Mouse (Mus musculus) adrenal gland, adult 2 months (tissue): ENCODE data around the gene Rhot1. TPM values are rescaled to one million over a fixed set of nuclear protein-coding genes. Genes with fewer than 3 reads are reported as not detected.
"Not testable (repeated sequence)": the region's sequence is repeated elsewhere in the genome, so short reads cannot be mapped to it uniquely, and the experiment has no call there.

Experiments
- DNase-seq: peaks from one replicate; pipeline ENCODE4 v3.0.0; 2021
- polyA plus RNA-seq: library from polyadenylated mRNA; depleted of rRNA; stranded (reverse); fragments of >200 nt; gene quantifications from 2 replicates; pipeline ENCODE4 v1.2.3, GENCODE M21; 2012
- total RNA-seq, 2 experiments: library from RNA; stranded (reverse); gene quantifications; 2 replicates each; pipeline ENCODE4 v1.2.3; 2021

Rhot1 gene
- total and polyA plus RNA-seq, 3 experiments: 5.4 to 80.7 (median 69.6) TPM

GRCm38 (mm10) chr11:80193827-80194226, 15.0 kb upstream of the Rhot1 start:
- DNase-seq: no peak

DNA sequence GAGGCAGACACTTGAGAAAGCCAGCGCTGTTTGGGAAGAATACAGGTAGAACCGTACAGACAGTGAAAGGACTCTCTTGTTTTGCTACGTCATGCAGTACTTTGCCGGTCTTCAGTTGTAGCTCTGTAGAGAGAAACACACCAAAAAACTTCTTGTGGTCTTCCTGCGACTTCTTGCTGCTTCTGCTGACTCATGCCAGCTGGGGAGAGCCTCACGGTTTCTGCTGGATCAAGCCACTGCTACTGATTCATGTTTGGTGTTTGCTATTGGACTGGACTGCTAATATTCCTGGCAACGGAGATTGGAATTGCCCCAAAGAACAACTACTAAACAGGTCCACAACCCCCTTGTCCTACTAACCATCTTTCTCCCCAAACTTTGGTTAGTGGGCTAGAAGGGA, 12.5 kb upstream of the Rhot1 start:
- DNase-seq: no peak

DNA sequence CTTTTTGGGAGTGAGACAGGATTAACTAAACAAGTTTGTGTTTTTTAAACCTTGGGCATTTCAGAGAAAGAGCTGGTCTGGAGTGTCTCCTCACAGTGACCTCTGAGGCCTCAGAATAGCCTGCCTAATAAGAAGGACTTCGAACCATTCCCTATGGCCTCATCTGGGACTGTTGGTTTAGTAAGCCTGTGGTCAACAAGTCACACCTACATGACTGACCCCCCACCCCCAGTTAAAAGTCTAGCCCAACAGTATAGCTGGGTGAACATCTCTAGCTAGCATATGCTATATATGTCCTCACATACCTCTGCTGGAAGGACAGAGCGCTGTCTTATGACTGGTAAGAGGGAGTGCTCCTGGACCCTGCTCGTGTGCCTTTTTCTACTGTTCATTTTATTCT, 9.5 kb upstream of the Rhot1 start:
- DNase-seq: no peak

GRCm38 (mm10) chr11:80199773-80200172, 9.0 kb upstream of the Rhot1 start:
- no peak for DNase-seq

- DNase-seq: no peak
These were observed 8.5 kb upstream of the Rhot1 start for GRCm38 (mm10) chr11:80200326-80200725.

- DNase-seq: no peak
These were observed 6.5 kb upstream of the Rhot1 start for GRCm38 (mm10) chr11:80202296-80202695.

- no peak for DNase-seq
These were observed 4.8 kb upstream of the Rhot1 start for GRCm38 (mm10) chr11:80204037-80204436.

DNA sequence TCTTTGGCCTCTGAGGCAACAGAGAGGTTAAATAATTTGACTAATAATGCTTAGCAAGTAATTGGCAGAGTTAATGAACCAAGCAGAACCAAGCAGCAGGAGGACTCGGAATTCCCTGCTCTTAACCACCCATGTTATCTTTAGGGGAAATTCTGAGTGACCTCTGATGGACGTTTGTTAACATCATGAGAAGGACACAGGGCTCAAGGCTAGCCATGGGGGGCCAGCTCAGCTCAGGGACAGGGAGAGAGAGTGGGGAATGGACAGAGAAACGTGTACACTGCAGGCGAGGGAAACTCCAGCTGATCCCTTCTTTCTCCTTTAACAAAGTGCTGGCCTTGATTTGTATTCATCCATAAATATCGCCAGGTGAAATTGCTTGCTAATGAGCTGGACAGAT, 3.9 kb upstream of the Rhot1 start:
- peak; percentile 39 for DNase-seq

DNA sequence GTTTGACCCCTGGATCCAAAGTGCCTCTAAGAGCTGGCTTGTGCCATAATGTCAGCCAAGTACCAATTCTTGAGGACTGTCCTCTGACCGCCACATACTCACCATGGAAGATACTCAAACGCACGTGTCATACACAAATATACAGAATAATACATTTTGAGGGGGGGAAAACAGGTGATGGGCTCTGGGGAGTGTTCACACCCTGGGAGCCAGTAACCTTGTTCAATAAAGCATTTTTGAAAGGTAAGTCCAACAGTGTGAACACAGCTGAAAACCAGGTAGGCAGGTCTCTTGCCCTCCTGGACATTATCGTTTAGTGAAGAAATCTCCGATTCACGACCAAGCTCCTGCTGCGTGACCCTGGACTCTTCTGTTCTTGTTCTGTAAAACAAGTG, 357 bp upstream of the Rhot1 start:
- no peak for DNase-seq

GRCm38 (mm10) chr11:80210321-80210720, 1.5 kb downstream of the Rhot1 start:
- DNase-seq: no peak

- no peak for DNase-seq
These were observed 3.5 kb downstream of the Rhot1 start for GRCm38 (mm10) chr11:80212282-80212681.

- DNase-seq: no peak
These were observed 6.5 kb downstream of the Rhot1 start for GRCm38 (mm10) chr11:80215291-80215690.

DNA sequence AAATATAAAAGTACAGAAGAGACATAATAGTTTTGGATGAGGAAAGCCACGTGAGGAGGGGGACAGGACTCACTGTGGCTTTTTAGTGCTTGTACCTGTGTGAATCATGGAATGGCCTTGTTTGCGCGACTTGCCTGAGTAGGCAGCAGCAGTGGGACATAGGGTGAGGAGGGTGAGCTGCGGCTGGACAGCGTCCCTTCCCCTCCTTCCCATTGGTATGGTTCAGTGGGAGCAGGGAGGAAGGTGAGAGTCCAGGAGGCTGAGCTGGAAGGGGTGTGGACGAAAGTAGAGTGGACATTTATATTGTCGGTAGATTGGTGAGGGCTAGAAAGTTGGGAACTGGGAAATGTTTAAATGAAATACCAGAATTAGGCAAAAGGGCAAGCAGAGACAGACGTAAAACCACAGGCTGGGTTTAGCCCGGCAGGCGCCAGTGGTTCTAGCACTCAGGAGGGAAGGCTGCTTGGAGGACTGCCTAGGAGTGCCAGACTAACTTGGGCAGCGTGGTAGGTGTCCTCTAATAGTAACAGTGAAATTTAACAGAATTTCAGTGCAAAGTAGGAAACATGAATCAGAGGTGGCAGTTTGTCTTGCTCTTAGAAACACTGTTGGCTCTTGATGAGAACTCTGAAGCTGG, 10.0 kb downstream of the Rhot1 start:
- peak; percentile 44 for DNase-seq

- DNase-seq: not testable (repeated sequence)
These were observed 21.2 kb downstream of the Rhot1 start for GRCm38 (mm10) chr11:80230066-80230465.

DNA sequence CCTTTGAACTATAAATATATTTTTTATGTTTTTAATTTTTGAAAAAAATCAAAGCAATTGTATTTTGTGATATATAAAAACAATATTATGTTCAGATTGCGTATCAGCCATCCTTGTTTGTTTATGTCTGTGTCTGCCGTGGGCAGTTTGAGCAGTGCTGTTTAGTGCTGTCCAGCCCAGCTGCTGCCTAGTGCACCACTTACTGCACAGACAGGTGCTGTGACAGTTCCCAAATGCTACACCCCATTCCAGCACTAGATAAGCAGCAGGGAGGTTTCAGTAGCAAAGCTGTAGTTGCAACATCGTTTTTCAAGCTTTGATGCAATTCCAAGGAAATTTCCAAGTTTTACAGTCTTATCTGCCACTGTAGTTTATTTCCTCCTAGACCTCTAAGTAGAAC, 28.5 kb downstream of the Rhot1 start:
- DNase-seq: no peak

GRCm38 (mm10) chr11:80238306-80238705, 29.5 kb downstream of the Rhot1 start:
- DNase-seq: no peak

GRCm38 (mm10) chr11:80247026-80247425, 38.2 kb downstream of the Rhot1 start:
- no peak for DNase-seq

- DNase-seq: no peak
These were observed 39.7 kb downstream of the Rhot1 start for GRCm38 (mm10) chr11:80248531-80248930.

GRCm38 (mm10) chr11:80264137-80264536, 55.3 kb downstream of the Rhot1 start:
- no peak for DNase-seq

DNA sequence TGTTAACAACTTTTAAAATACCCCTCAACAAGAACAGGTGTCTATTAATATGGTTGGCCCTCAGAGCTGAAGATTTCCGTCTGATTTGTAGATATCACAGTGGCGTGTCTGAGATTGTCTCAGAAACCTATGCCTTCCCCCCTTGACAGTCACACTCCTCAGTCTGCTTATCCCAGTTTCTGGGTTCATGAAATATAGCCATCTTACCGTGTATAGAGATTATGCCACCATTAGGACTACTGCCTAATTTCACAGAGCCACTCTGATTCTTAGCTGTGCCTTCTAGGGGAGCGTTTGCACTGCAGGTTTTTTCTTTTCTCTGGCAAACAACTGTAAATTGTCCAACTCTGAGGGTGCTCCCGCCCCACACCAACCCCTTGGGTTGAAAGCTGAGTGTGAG, 62.3 kb downstream of the Rhot1 start:
- DNase-seq: no peak

DNA sequence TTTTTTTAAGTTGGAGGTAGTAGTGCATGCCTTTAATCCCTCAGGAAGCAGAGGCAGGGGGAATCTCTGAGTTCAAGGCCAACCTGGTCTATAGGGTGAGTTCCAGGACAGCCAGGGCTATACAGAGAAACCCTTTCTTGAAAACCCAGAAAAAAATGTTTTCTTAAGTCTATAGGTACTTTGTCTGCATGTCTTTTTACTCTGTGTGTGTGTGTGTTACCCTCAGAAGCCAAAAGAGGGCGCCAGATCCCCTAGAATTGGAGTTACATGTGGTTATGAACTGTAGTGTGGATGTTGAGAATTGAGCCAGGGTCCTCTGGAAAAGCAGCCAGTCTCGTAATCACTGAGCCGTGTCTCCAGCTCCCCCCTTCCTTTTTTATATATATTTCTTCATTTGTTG, 66.2 kb downstream of the Rhot1 start:
- no peak for DNase-seq

DNA sequence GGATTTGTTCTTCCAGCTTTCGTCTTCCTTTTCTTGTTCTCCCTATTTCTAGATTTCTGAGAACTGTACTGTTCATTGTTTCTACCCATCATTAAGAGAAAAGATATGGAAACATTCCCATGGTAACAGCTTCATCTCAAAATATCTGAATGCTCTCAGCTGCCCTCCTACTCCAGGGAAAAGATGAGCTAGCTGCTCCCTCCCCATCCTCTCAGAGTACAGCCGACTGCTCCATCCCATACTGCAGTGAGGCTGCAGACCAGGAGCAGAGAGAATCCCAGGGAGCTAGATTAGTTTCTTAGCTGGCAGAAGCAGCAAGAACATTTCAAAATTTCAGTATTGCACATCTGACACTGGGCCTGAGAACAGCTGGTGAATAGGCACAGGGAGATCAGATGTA, 69.2 kb downstream of the Rhot1 start:
- no peak for DNase-seq

DNA sequence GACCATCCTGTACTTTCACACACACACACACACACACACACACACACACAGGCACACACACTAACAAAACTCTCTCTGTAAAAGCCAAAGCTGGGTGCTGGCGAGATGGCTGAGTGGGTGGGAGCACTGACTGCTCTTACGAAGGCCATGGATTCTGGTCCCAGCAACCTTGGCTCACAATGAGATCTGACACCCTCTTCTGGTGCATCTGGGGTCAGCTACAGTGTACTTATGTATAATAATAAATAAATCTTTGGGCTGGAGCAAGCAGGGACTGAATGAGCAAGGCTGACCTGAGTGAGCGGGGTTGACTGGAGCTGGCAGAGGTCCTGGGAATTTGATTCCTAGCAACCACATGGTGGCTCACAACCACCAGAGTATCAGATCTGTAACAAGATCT, 75.0 kb downstream of the Rhot1 start:
- no peak for DNase-seq

DNA sequence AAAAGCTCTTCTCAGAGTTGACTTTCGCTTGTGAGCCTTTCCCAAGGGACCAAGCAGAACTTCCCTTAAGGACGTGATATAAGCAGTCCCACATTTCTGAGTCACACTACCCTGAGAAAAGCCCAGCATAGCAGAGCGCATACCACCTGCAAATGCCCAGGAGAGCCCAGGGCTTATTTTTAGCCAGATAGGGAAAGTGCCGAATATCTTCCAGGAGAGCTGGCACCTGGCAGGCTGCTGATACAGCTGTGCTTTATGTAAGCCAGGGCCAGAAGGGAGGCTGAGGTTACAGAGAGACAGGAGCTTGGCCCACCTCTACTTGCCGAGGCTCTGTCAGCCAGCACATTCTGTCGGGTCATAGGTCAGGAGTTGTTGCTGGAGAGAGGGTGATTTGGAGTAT, 75.8 kb downstream of the Rhot1 start:
- DNase-seq: no peak

GRCm38 (mm10) chr11:80287150-80287549, 78.3 kb downstream of the Rhot1 start:
- DNase-seq: peak; percentile 70
